Mouse (Mus musculus) heart, embryonic 12.5 days (tissue): ENCODE data around the gene Olfr829. TPM values are rescaled to one million over a fixed set of nuclear protein-coding genes. Genes with fewer than 3 reads are reported as not detected.
"Not testable (repeated sequence)": the region's sequence is repeated elsewhere in the genome, so short reads cannot be mapped to it uniquely, and the experiment has no call there.

Source experiments
- ATAC-seq: fragments of 200-750 bp; cut with Nextera tagmentation; 2 replicates; pipeline ENCODE4 v1.8.0; 2017; ENCODE audit warnings: moderate TSS enrichment, moderate library complexity; ENCODE audit not compliant: insufficient number of reproducible peaks, low FRiP score
- H3K27ac ChIP-seq: fragments of 300-500 bp; sonication (generic); 2 replicates; pipeline ENCODE4 v1.5.1; 2016; ENCODE audit warnings: mild to moderate bottlenecking, moderate library complexity; ENCODE audit not compliant: poor library complexity, severe bottlenecking
- H3K27me3 ChIP-seq: fragments of 300-500 bp; sonication (generic); replicated peaks from 2 replicates; pipeline ENCODE4 v1.6.1; 2016; ENCODE audit warnings: mild to moderate bottlenecking, moderate library complexity
- H3K36me3 ChIP-seq: fragments of 300-500 bp; sonication (generic); 2 replicates; pipeline ENCODE4 v1.6.1; 2016; ENCODE audit warnings: mild to moderate bottlenecking, moderate library complexity
- H3K4me1 ChIP-seq: fragments of 300-500 bp; sonication (generic); replicated peaks from 2 replicates; pipeline ENCODE4 v1.6.1; 2016; ENCODE audit warnings: mild to moderate bottlenecking
- H3K4me2 ChIP-seq: fragments of 300-500 bp; sonication (generic); 2 replicates; pipeline ENCODE4 v1.6.1; 2016; ENCODE audit warnings: mild to moderate bottlenecking, moderate library complexity
- H3K4me3 ChIP-seq: fragments of 300-500 bp; sonication (generic); 2 replicates; pipeline ENCODE4 v1.5.1; 2016; ENCODE audit warnings: mild to moderate bottlenecking
- H3K9ac ChIP-seq: fragments of 300-500 bp; sonication (generic); 2 replicates; pipeline ENCODE4 v1.6.1; 2016; ENCODE audit warnings: mild to moderate bottlenecking, moderate library complexity
- H3K9me3 ChIP-seq: fragments of 300-500 bp; sonication (generic); replicated peaks from 2 replicates; pipeline ENCODE4 v1.6.1; 2016; ENCODE audit warnings: mild to moderate bottlenecking, moderate library complexity
- WGBS: fragments of 180-500 bp; shearing (Covaris S2); methylation state at CpG from one replicate; pipeline ENCODE4 v1.1.7; 2016; 5-methylcytosine and 5-hydroxymethylcytosine counted together
- polyA plus RNA-seq: library from polyadenylated mRNA; unstranded; fragments of >200 nt; fragmentation: Nextera tagmentation; extraction: Ambion mirVana; gene quantifications from 2 replicates; pipeline ENCODE4 v1.2.1, GENCODE M21; 2016

The Olfr829 gene
- not detected in 2 replicates for polyA plus RNA-seq

- H3K27me3 ChIP-seq: no peaks in the 10 kb centered on the region
- H3K4me1 ChIP-seq: no peaks in the 10 kb centered on the region
- no peaks in the 10 kb centered on the region; the same call in 1 of the 2 replicates for H3K9me3 ChIP-seq
- H3K4me3 ChIP-seq: no peak within 1 kb of the TSS
- H3K9ac ChIP-seq: no peak within 1 kb of the TSS
- no peak within 1 kb of the TSS for H3K27ac ChIP-seq
- no peak for ATAC-seq
- H3K4me2 ChIP-seq: no peak within 1 kb of the TSS
- H3K36me3 ChIP-seq: no peaks in the 10 kb centered on the region
- 37% methylated on average over 1 of the region's 1 CpGs for WGBS
These were observed at the start of gene Olfr829 for GRCm38 (mm10) chr9:18854633-18855032. Gene Olfr829, plus strand, starts transcription at chr9:18854933.

DNA sequence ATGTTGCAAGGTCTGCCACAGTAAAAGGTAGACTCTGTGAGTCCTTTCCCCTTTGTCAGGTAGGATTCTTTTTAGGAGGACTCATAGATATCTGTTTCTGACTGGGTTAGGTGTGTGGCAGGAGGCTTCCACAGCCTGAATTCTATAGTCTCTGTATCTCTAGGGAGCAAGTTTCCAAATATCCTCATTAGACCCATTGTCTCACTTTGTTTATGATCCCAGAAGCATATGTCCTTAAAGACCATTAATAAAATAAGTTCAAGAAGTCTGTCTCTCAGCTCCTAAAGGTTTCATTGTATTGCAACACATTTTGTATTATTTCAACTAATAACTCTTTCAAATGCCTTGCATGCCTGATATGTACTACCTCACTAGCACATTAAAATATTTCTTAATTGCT lies 35.3 kb upstream of the Olfr829 start, which contains the start of gene Olfr828:
Gene Olfr828, minus strand, starts transcription at position 101 of the 400 bp plus-strand sequence.
- Histone ChIP-seq H3K27ac (no peak within 1 kb of the TSS), H3K9me3 (no peaks in the 10 kb centered on the region), H3K4me3 (no peak within 1 kb of the TSS), H3K4me2 (no peak within 1 kb of the TSS), H3K36me3 (no peaks in the 10 kb centered on the region), H3K4me1 (no peaks in the 10 kb centered on the region), H3K9ac (no peak within 1 kb of the TSS), H3K27me3 (no peaks in the 10 kb centered on the region)
- ATAC-seq: no peak

DNA sequence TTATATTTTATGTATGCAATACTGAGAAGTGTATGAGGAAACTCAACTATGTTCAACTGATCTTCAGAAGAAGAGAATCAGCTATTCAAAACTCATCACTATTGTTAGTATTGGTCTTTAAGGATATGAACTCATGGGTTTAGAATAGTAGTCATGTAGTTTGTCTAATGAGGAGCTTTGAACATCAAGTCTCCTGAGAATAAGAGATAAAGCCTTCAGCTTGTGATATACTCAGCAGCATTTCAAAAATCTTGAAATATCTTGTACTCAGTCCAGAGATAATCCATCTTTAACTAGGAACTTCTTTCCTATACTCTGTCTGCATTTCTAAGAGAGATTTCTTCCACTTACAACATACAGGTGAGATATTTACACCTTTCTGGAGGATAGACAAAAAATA lies 19.7 kb downstream of the Olfr829 start, which contains the start of gene Olfr830:
Gene Olfr830, plus strand, starts transcription at position 301 of the 400 bp plus-strand sequence.
- Histone ChIP-seq H3K27ac (no peak within 1 kb of the TSS), H3K4me1 (no peaks in the 10 kb centered on the region), H3K9ac (no peak within 1 kb of the TSS), H3K27me3 (no peaks in the 10 kb centered on the region), H3K36me3 (no peaks in the 10 kb centered on the region), H3K4me2 (no peak within 1 kb of the TSS), H3K9me3 (0 out of 2 replicates have a peak, but pooled peaks cover 4% of the 10 kb centered on the region), H3K4me3 (no peak within 1 kb of the TSS)
- ATAC-seq: no peak

DNA sequence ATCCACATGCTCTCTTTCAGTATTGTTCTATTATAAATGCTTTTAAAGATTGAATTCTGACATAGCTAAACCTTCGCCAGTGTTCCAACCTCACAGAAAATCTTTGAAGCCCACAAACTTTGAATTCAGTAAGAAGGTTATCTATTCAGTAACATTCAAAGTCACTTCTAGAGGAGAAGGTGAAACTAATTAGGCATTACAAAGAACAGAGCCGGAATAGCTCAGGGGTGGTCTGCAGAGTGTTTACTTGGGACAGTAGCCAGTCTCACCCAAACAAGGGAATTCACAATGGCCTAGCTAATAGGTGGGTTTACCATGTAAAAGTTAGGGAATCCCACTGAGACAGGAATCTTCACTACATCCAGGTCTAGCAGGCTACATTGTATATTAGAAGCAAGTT lies 53.0 kb downstream of the Olfr829 start:
- peaks cover 10% of the 10 kb centered on the region; the same call in 1 of the 2 replicates for H3K9me3 ChIP-seq
- H3K4me3 ChIP-seq, H3K27ac ChIP-seq, ATAC-seq, H3K36me3 ChIP-seq, H3K9ac ChIP-seq, H3K4me1 ChIP-seq, H3K27me3 ChIP-seq, H3K4me2 ChIP-seq: not testable (repeated sequence)
- 72% methylated on average over 2 of the region's 2 CpGs for WGBS

Other genes with a start within 250 kb of the Olfr829 start
- gene Muc16, start 180.4 kb upstream of the Olfr829 start, polyA plus RNA-seq: 1.7 TPM in 2 replicates
- not detected in 2 replicates for gene Olfr24, start 90.9 kb upstream of the Olfr829 start, polyA plus RNA-seq
- gene Olfr828, start 35.4 kb upstream of the Olfr829 start, polyA plus RNA-seq: not detected in 2 replicates
- not detected in 2 replicates for gene Olfr830, start 19.8 kb downstream of the Olfr829 start, polyA plus RNA-seq
- not detected in 2 replicates for gene Olfr832, start 82.2 kb downstream of the Olfr829 start, polyA plus RNA-seq
- not detected in 2 replicates for gene Olfr834, start 133.1 kb downstream of the Olfr829 start, polyA plus RNA-seq
- not detected in 2 replicates for gene Olfr835, start 177.8 kb downstream of the Olfr829 start, polyA plus RNA-seq